Mouse (Mus musculus): ENCODE results near the gene Vps35l.

The Vps35l gene

GRCm38 (mm10) chr7:118738730-118739129, 1.3 kb upstream of the Vps35l start:
- DNase-seq (ENCODE audit: low spot score) = no peak

DNA sequence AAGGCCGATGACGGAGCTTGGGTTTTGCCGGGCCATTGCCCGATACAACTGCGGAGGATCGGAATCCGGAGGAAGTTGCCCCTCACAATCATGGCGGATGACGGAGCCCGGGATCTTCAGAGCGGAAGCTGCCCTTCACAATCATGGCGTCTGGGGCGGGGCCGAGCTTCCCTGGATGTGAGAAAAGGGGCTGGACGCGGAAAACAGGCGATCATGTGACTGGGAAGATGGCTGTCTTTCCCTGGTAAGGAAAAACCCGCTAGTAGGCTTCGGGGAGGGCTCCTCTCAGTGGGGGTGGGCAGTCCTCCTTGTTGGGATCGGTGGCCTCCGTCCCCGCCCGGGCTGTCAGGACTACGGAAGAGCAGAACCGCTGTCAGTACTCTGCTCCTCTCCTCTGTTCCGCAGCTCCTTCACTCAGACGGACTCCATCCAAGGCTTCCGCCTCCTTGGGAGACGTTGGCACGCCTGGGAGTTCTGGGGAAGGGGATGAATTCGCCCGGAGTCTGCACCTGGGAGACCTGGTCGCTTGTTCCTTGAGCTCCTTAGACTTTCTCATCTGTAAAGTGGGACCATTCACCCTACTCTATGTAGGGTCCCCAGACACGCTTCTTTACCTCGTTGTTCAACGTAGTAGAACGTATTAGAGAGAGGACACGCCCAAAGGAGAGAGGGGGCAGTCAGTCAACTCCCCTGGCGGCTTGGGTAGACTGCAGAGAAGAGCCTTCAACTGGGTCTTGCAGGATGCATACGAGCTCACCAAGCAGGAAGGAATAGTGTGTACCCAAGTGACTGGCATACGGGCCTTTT, 709 bp downstream of the Vps35l start:
- peak; percentile 95 for DNase-seq (ENCODE audit: low spot score)

DNA sequence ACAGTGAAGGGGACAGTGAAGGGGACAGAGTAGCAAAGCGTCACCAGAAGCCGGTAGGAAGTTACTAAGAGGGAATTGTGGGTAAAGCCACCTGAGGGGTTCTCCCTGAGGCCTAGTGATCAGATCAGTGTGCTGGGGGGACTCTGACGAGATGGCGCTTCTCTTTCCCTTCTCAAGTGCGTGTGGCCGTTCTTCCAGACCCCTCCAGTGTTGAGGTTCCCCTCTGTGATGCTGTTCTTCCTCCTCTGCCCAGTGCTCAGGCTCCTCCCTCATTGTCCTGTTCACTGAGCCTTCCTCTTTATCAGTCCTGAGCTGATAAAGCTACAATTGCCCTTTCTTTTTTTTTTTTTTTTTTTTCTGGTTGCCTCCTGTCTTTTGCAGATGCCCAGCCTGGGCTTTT, 2.3 kb downstream of the Vps35l start:
- no peak for DNase-seq (ENCODE audit: low spot score)

DNA sequence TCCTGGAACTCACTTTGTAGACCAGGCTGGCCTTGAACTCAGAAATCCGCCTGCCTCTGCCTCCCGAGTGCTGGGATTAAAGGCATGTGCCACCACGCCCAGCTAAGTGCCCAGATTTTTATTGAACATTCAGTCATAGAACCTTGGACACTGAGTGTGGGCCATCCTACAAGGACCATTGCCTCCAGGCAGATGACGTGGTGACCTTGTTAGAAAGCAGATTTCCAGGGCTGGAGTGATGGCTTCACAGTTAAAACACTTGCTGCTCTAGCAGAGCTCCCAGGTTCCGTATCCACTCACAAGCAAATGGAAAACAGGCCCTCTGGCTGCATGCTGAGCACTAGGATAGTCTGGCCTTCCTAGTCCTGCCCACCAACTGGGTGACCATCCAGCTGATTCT, 4.7 kb downstream of the Vps35l start:
- no peak for DNase-seq (ENCODE audit: low spot score)

GRCm38 (mm10) chr7:118747891-118748672, 8.1 kb downstream of the Vps35l start:
- no peak for DNase-seq (ENCODE audit: low spot score)

- no peak for DNase-seq (ENCODE audit: low spot score)
These were observed 9.7 kb downstream of the Vps35l start for GRCm38 (mm10) chr7:118749706-118750105.

DNA sequence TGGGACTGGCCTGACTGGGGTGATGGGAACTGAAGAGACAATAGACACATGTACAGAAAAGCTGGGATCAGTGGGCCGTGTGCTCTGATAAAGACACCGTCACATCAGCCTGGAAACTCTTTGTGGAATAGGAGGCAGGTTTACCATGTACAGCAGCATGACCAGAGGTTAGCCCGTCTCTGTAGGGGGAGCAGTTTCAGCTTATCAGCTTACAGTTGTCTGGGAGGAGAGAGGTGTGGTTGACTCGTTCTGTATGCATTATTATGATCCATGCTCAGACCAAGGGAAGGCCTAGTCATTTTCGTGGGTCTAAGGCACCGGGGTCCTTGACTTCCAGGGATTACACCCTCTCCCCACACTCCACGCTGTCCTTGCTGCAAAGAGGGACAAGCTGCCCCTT, 11.6 kb downstream of the Vps35l start:
- no peak for DNase-seq (ENCODE audit: low spot score)

DNA sequence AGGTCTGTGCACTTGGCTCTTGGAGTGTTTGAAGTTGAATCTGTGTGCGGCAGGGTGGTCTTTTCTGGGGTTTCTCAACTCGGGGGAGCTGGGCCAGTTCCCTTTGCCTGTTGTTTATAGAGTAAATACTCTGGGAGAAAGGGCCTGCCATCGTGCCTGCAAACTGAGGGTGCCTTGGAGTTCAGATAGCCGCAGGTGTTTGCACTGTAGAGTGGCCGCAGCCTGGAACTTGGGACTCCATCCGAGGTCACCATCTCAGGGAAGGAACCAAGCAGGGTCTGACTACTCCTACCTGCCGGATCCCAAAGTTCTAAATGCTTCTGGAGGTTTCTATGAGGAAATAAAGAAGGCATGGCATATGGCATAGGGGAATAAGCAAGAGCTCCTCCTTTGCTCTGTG, 15.7 kb downstream of the Vps35l start:
- no peak for DNase-seq (ENCODE audit: low spot score)

GRCm38 (mm10) chr7:118756490-118757265, 16.7 kb downstream of the Vps35l start:
- DNase-seq (ENCODE audit: low spot score) = no peak

- no peak for DNase-seq (ENCODE audit: low spot score)
These were observed 18.3 kb downstream of the Vps35l start for GRCm38 (mm10) chr7:118758369-118758768.

- DNase-seq (ENCODE audit: low spot score) = no peak
These were observed 19.3 kb downstream of the Vps35l start for GRCm38 (mm10) chr7:118759372-118759771.

- no peak for DNase-seq (ENCODE audit: low spot score)
These were observed 23.9 kb downstream of the Vps35l start for GRCm38 (mm10) chr7:118763939-118764338.

DNA sequence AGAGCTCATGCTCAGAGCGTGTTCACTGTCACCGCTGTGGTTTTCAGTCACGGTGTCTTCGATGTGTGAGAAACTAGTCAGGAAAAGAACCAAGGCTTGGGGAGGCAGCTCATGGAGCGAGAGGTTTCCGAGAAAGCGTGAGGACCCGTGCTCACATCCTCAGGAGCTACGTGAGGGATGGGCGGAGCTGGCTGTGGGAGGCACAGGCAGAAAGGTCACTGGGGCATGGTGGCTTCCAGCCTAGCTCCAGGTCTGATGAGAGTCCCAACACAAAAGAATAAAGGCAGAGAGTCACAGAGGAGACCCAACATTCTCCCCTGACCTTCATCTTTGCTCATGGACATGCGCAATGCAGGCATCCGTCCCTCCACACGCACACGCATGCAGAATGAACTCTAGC, 24.7 kb downstream of the Vps35l start:
- no peak for DNase-seq (ENCODE audit: low spot score)

- DNase-seq (ENCODE audit: low spot score) = no peak
These were observed 25.6 kb downstream of the Vps35l start for GRCm38 (mm10) chr7:118765604-118766003.

DNA sequence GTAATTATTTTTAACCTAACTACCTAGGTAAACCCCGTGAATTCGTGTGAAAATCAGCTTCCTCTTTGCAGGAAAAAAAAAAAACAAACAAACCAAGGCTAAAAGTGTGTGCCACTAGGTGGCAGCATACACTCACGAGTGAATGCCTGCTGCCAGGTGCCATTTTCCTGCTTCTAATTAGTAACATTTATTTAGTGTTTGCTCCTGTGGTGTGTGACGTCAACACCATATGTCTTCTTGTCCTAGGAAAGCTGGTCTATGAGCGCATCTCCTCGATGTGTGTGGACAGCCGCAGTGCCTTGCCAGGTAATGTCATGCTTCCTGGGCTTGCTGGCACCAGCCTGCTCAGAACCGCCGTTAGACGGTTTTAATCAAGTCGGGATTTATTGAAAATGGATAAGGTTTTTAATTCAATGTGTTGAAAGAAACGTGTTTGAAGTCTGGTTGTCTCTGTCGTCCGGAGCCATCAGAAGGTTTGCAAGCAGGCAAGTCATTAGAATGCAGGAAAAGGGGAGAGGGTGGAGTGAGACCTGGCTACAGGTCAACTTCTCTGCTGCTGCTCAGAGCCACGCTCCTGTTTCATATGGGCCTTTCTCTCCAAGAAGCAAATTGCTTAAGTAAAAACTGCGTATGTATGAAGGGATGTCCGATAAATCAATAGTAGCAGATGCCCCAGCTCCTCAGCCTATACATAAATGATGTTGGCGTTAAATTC, 26.2 kb downstream of the Vps35l start:
- DNase-seq (ENCODE audit: low spot score) = peak; percentile 43

DNA sequence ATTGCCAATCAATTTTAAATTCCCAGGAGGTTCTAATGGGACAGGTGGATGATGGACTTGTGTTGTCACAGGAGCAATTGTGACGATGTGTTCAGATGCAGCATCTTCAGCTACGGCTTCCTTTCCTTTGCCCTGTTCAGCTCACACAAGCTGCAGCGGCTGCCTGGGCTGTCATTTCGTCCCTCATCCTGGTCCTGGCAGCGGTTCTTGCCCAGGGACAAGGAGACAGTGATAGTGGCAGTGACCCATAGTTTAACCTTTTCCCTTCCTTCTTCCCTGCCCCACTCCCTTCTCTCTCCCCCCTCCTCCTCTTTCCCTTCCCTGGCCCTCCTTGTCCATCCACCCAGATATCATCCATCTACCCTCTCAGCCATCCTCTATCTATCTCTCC, 26.8 kb downstream of the Vps35l start:
- DNase-seq (ENCODE audit: low spot score) = no peak

- no peak for DNase-seq (ENCODE audit: low spot score)
These were observed 29.2 kb downstream of the Vps35l start for GRCm38 (mm10) chr7:118769208-118769607.

DNA sequence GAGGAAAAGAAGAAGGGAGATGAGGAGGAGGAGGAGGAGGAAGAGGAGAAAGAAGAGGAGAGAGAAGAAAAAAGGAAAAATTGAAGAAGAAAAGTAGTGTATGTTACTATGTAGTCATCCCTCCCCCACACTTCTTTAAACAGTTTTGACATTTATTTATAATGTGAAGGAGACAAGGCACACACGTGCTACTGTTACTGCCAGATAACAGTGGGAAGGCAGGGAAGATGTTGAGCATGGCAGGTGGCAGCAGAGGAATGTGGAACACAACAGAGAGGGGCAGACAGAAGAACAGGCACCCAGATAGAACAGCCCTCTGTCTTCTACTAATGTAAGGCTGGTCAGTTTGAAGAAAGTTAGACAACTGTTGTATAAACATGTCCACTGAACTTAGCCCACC, 29.6 kb downstream of the Vps35l start:
- no peak for DNase-seq (ENCODE audit: low spot score)

GRCm38 (mm10) chr7:118773027-118773426, 33.0 kb downstream of the Vps35l start:
- no peak for DNase-seq (ENCODE audit: low spot score)

DNA sequence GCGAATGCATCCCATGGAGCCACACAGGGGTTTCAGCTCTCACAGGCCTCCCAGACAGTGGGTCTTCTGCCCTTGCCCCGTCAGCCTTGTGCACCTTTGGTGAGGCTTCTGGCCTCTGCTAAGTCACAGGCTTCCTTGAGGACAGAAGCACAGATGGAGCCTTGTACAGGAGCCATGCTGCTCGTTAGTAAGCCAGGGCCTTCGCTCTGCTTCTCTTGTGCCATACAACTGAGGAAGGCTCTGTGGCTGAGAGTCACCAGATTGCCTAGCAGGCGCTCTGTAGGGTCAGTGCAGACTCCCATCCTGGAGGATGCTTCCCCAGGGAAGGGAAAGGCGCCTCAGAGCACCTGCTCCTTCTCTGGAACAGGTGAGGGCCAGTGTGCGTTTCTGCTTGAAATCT, 36.0 kb downstream of the Vps35l start:
- no peak for DNase-seq (ENCODE audit: low spot score)

- DNase-seq (ENCODE audit: low spot score) = no peak
These were observed 36.5 kb downstream of the Vps35l start for GRCm38 (mm10) chr7:118776491-118776890.

All from ovary, postnatal 36 days (tissue).